Mouse (Mus musculus): ENCODE results near the gene Nxn.

- TF ChIP-seq CHD2 (IDR thresholded peaks at IDR 0.05; ENCODE audit: low read length): no peak
- TF ChIP-seq POLR2A (IDR thresholded peaks at IDR 0.05; ENCODE audit: control insufficient read depth in 1 of 2, insufficient read depth in 1 of 2, low read depth in 1 of 2, low read length in 2 of 2, poor library complexity in 1 of 2): no peak
Observed at GRCm38 (mm10) chr11:76286534-76287126, 112.3 kb downstream of the Nxn start.
